Mouse (Mus musculus): ENCODE measurements around the gene Notch4. TPM values are rescaled to one million over a fixed set of nuclear protein-coding genes. Genes with fewer than 3 reads are reported as not detected.

The Notch4 gene
- total RNA-seq, 2 experiments from 2014 or later = 6.1 to 9.0 TPM

DNA sequence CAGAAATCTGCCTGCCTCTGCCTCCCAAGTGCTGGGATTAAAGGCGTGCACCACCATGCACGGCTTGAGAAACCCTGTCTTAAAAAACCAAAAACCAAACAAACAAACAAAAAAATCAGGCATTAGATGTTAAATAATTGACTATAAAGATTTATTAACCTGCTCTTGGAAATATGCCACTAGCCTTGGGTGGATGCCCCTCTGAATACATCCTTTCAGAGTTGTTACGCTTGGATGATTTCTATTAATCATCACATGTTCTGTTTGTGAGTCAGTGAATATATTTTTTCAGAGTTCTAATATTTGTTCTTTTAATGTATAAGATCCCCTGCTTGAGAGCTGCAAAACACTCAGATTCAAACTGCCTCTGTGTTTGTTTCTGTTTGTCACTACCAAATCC, 60.9 kb downstream of the Notch4 start:
- no peak for DNase-seq (ENCODE audit: low spot score in 2 of 2)

GRCm38 (mm10) chr17:34626062-34626772, 62.1 kb downstream of the Notch4 start:
- no peak for DNase-seq (ENCODE audit: low spot score in 2 of 2)

GRCm38 (mm10) chr17:34626773-34627092, 62.7 kb downstream of the Notch4 start:
- DNase-seq (ENCODE audit: low spot score in 2 of 2) = no peak

DNA sequence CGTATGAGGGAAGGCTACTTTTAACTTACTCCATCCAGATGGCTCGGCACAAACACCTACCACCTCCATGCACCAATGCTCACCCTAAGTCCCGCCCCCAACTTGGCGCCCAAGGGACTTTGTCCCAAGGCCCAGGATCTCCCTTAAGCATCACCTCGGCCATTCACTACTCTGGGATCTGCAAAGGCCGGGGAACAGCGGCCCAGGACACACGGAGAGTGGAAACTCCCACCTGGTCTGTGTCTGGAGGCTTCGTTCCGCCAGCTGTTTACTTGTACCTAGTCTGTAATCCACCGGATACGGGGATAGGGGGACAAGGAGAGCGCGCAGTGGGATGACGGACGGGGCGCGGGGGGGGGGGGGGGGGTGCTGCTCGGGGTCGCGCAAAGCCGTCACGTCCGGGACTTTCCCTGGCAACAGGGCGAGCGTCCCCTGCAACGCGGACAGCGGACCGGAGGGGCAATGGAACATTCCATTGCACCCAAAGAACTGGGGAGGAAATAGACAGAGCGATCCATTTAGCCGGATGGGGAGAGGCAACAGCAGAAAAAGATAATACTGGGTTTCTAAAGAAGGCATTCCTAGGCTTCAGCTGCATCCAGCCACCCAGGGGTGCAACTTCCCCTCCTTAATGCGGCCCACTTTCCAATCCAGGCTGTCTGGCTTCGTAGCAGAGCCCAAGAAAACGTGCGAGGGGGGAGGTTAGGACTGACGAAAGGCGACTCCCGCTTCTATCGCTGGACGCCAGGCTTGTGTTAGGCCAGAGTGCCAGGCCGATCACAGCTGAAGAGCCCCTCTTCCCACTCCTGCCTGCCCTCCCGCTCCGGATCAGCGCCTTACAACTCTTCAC, 63.2 kb downstream of the Notch4 start:
- peak; percentile 83 to 86 for DNase-seq (ENCODE audit: low spot score in 2 of 2)

DNA sequence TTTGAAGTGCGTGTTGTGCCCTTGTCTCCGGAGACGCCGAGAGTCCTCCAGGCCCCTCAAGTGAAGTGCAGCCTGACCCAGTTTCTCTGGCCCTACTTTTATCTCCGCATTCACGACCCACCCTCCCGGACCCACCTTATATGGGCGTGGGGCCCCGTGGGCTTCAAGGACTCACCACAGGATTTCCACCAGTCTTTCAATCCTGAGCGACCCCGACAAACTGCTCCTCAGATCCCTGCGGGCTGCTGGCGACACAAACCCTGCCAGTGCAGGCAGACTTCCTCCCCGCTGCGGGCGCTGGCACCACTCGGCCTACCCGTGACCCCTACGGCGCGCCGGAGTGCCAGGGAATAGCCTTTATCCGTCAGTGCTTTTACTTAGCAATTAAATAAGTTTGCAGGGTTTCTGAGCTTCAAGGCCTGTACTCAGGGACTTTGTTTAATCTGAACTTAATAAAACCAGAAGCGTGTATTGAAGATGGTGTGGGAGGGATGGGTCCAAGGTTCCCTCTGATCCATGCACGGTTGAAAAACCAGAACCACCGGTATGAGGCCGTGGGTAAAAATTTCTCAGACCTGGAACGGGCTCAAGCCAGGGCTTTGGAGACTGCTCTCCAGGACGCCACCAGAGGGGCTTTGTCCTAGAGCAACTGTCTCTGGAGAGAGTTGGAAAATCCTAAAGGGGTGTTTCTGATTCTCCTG, 64.0 kb downstream of the Notch4 start, which contains the start of gene Ppt2:
Gene Ppt2, minus strand, starts transcription at position 568 of the 701 bp plus-strand sequence.
- DNase-seq (ENCODE audit: low spot score in 2 of 2) = peak in 1 of 2 experiments; percentile 25

DNA sequence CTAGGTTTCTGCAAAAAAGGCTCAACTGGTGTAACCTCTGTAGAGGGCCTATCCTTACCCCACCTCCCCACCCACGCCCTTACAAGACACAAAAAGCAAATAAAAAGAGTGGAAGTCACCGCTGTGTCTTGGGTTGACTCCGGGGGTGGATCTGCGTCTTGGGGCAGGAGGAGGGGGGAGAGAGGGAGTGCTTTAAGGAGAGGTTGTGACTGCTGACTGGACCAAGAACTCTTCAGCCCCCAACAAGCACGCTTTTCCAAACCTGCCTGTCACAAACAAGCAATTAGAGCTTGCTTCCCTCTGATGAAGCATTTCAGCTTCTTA, 64.5 kb downstream of the Notch4 start:
- no peak for DNase-seq (ENCODE audit: low spot score in 2 of 2)

DNA sequence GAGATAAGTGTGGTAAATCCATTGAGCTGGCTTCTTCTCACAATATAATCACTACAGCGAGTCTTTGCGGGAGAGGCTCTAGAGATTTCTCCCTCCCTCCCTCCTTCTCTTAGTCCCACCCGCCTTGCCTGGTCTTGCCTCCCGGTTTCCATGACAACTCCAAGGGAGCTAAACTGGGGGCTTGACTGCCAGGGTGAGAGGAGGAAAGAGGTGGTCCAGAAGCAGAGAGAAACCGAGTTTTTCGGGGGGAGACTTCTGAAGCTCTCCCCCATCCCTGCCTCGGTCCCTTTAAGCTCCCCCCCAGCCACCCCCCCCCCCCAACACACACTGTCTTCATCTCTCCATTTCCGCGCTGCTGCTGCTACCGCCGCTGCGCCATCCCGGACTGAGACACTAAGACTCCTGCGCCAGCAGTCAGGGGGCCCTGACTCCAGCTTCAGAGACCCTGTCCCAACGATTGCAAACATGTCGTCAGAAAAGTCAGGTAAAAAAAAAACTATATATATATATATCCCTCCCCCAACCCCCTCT, 65.2 kb downstream of the Notch4 start, which contains the start of gene Prrt1:
Gene Prrt1, plus strand, starts transcription at position 313 of the 531 bp plus-strand sequence.
- peak; percentile 62 to 69 for DNase-seq (ENCODE audit: low spot score in 2 of 2)

GRCm38 (mm10) chr17:34629796-34630603, 65.9 kb downstream of the Notch4 start:
- DNase-seq (ENCODE audit: low spot score in 2 of 2) = no peak

GRCm38 (mm10) chr17:34630761-34631301, 66.8 kb downstream of the Notch4 start:
- no peak for DNase-seq (ENCODE audit: low spot score in 2 of 2)

- DNase-seq (ENCODE audit: low spot score in 2 of 2) = no peak
These were observed 67.6 kb downstream of the Notch4 start for GRCm38 (mm10) chr17:34631647-34632046.

DNA sequence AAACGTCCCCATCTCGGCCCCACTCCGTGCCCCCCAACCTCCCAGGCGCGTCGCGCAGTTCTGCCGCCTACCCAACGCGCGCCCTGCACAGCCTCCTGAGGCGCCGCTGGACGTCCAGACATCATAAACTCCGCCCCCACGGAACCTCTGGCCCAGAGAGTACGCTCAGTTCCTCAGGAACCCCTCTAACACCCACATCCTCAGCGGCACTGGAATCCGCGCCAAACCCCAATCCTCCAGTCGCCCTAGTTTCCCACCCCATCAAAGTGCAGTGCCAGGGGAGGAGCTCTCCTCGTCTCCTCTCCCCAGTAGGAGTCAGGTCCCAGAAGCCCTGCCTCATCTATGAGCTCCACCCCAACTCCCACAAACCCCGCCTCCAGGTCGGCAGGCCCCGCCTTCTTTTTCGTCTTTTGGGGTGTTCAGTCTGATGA, 68.2 kb downstream of the Notch4 start:
- peak; percentile 87 to 92 for DNase-seq (ENCODE audit: low spot score in 2 of 2)

DNA sequence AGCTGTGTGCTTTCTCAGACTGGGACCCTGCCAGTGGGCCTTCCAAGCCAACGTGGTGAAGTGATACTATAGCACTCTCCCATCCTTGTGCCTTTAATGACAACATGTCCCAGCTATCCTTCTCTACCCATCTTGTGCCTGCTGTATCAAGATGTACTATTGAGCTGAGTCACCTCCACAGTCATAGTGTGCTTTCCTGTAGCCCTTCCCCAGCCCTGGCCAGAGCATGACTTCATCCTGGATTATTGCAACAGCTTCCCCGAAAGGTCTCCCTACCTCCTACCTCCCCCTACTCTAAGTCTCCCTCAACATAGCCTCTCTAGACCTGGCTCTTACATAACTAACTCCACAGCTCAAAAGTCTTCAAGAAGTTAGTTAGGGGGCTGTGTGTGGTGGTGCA, 71.6 kb downstream of the Notch4 start:
- DNase-seq (ENCODE audit: low spot score in 2 of 2) = no peak

DNA sequence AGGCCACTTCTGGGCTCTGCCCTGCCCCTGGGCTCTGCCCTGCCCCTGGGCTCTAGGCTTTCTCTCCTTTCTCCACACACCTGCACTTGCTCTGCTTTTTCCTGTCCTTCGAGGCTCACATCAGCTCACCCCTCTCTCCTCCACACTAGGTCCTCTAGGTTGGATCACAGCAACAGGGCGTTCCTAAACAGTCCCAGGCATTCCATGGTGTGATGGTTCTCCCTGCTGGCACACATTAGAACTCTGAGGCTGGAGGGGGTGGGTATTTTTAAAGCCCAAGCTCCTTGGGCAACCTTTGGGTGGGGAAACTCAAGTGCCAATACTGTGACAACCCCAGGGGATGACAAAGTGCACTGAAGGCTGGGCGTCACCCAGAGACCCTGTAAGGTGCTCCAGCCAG, 73.4 kb downstream of the Notch4 start:
- DNase-seq (ENCODE audit: low spot score in 2 of 2) = no peak

Other genes with a start within 250 kb of the Notch4 start
- not detected for gene H2-Eb2, start 238.6 kb upstream of the Notch4 start, total RNA-seq (2021)
- gene Btnl2, start 209.4 kb upstream of the Notch4 start, total RNA-seq (2021) = under 1 TPM; 0.63 to 0.68 TPM
- not detected for gene Btnl1, start 187.1 kb upstream of the Notch4 start, total RNA-seq (2021)
- gene BC051142, start 165.4 kb upstream of the Notch4 start, total RNA-seq (2021) = 1 to 10 TPM; 2.1 to 4.4 TPM
- not detected for gene Btnl4, start 87.0 kb upstream of the Notch4 start, total RNA-seq (2021)
- gene Btnl6, start 46.9 kb upstream of the Notch4 start, total RNA-seq (2021) = not detected
- gene Gpsm3, start 25.5 kb downstream of the Notch4 start, total RNA-seq (2021) = 1 to 10 TPM; 2.5 to 3.0 TPM
- gene Pbx2, start 27.0 kb downstream of the Notch4 start, total RNA-seq (2021) = 10 to 100 TPM; 58.4 to 64.5 TPM
- under 1 TPM; 0.45 to 0.58 TPM for gene Ager, start 33.6 kb downstream of the Notch4 start, total RNA-seq (2021)
- gene Rnf5, start 39.4 kb downstream of the Notch4 start, total RNA-seq (2021) = 10 to 100 TPM; 74.2 to 75.9 TPM
- 100 to 1,000 TPM; 165 to 169 TPM for gene Agpat1, start 40.0 kb downstream of the Notch4 start, total RNA-seq (2021)
- gene Egfl8, start 51.7 kb downstream of the Notch4 start, total RNA-seq (2021) = 1 to 10 TPM; 3.2 to 3.4 TPM
- gene Ppt2, start 64.2 kb downstream of the Notch4 start, total RNA-seq (2021) = 10 to 100 TPM; 43.6 to 47.2 TPM
- gene Prrt1, start 65.3 kb downstream of the Notch4 start, total RNA-seq (2021) = 100 to 1,000 TPM; 131 to 147 TPM
- gene Fkbpl, start 80.5 kb downstream of the Notch4 start, total RNA-seq (2021) = 10 to 100 TPM; 11.4 to 14.3 TPM
- 10 to 100 TPM; 60.1 to 63.2 TPM for gene Atf6b, start 82.9 kb downstream of the Notch4 start, total RNA-seq (2021)
- gene Tnxb, start 106.3 kb downstream of the Notch4 start, total RNA-seq (2021) = 1 to 10 TPM; 1.6 to 1.9 TPM
- 10 to 100 TPM; 29.6 to 32.7 TPM for gene C4b, start 179.6 kb downstream of the Notch4 start, total RNA-seq (2021)
- not detected for gene Cyp21a1, start 240.3 kb downstream of the Notch4 start, total RNA-seq (2021)

All from left cerebral cortex, adult 18-20 months (tissue).